Mouse (Mus musculus) kidney, postnatal 10 days (tissue): Measurements from ENCODE around the gene Inpp5a.
A peak's percentile ranks its signal among the peaks of the same experiment; 100 is the strongest.

Experiments
- DNase-seq: peaks from one replicate; pipeline ENCODE4 v3.0.0; 2021; ENCODE audit warnings: mixed read lengths

The Inpp5a gene

DNA sequence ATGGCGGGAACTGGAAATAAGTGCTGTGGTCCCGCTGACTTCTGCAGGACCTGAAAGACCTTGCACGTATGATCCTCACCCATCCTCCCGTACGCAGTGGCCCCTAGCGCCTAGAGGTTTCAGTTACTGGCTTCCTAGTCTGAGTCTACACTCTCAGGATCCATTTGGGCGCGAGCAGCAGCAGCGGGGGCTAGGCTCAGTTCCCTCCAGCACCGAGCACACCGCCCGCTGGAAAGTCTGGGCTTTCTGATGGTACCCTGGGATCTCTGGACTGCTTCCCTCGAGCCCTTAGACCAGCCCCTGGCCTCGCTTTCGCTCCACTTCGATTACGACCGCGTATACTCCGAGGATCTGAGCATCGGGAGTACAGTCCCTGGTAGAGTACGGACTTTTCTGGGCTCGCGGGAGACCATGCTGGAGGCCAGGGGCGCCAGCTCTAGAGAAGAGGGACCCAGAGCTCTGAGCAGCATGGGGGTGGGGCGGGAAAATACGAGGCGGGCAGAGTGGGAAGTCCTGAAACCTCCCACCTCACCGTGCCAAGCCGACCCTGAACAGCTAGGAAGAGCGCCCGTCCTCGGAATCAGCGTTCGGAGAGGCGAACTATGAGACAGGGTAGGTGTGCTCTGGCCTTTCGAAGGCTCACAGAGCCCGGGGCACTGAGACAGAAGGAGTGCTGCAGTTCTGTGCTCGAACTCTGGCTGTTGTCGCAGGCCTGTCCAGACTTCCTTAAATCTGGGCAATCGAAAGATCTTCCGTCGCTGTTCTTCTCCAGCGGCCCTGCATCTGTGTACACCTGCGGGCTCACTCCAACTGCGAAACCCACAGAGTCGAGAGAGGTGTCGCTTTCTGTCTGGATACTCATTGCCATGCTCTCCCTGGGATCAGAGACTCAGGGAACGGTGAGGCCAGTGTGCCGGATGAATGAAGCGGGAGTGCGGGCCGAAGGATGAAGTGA, 195.6 kb downstream of the Inpp5a start:
- peak; percentile 25 for DNase-seq

DNA sequence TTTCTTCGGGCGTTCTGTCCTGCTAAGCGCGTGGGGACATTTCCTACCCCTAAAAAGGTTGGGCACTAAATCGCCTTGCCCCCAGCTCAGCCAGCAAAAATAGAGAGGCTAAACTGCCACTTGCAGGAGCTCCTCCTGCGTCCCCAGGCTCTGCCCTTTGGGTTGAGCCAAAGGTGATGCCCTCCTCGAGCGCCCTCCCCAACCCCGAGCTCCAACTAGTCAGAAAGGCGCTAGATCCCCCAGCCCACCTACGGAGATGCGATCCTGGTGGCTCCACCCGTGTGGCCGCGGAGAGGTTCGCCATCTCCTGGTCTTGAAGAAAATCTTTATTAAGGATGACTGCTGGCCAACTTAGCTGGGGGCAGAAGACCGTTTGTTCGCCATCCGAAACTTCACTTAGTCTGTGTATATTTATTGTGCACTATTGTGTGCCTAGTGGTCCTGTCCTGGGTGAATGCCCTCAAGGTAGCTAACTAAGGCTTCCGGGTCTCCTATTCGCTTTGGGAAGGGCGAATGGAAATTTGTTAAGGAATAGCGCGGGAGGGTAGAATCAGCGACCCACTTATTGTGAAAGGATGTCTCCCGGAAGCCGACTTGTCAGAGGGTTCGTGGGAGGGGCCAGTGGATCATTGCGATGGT, 196.4 kb downstream of the Inpp5a start:
- DNase-seq: no peak

DNA sequence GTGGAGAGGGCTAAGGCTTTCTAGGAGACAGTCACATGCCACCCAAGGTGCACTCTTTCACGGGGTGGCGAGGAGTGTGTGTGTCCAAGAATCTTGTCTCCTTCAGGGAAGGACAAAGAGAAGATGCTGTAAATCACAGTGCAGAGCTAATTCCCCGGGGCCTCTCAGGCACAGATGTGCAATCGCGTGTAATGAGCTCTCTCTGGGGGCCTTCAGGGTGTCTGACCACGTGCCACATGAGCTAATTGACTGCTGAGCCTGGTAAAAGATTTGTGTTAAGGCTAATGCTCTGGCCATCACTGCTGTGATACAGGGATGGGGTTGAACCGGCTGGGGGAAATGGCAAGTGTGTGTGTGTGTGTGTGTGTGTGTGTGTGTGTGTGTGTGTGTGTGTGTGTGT, 199.0 kb downstream of the Inpp5a start:
- DNase-seq: no peak

DNA sequence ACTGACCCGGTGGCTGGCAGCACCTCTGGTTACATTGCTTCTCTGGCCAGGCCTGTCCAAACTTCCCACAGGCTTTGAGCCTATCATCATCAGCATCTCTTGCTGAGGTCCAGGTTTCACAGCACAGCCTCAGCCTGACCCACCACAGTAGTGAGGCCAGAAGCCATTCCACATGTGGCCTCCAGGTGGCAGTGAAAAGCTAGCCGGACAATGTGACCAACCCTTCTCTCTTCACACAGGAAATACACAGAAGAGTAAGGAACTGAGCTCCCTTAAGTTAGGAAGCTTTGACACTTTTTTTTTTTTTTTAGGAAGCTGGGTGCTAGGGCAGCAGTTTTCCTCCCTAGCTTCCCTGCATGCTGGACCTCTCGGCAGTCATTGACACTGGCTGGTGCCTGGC, 201.4 kb downstream of the Inpp5a start:
- peak; percentile 62 for DNase-seq

DNA sequence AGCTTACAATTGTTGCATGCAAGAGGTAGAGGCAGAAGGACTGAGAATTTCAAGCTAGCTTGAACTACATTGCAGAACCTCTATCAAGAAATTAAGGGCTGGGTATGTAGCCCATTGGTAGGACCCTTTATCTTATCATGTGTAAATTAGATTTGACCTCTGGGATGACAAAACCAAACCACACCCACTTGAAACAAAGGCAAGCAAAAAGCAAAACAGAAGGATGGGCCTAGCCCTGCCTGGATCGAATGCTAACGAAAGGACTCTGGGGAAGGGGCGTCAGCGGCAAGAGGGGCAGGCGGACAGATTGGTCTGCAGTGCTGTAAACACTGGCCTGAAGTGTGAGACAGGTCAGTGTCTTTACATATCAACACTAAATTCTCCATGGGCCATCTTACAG, 202.4 kb downstream of the Inpp5a start:
- no peak for DNase-seq

DNA sequence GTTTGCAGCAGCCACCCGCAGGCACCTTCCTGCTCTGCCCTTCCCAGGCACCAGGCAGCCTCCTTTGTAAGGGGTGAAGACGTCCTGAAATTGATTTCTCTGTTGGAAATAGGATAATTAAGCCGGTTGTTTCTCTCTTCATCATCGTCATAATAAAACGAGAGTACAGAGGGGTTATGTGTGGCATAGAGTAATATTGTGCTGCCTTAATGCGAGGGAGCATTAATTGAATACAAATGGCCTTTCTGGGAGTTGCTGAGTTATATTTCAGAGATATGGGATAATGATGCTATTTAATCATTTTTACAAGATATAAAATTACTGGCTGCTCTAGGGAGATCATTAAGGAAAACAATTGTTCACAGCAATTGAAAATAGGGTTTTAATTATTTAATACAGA, 206.4 kb downstream of the Inpp5a start:
- DNase-seq: no peak

DNA sequence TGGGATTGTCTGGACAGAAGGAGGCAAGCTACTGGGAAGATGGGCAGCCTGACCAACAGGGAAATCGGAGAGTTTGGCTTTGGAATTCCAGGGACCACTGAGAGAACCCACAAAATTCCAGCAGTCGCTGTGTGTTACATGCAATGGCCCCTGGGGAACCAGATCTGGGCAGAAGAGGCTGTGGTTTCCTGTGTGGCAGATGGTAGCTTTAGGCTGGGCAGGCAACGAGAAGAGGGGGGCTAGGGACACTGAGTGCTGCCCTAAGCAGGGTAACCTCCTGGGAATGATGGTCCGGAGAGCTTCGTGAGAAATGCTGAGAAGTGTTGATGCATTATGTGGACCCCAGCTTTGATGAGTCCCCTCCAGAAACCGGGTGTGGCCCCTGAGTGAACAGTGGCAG, 207.0 kb downstream of the Inpp5a start:
- DNase-seq: no peak

DNA sequence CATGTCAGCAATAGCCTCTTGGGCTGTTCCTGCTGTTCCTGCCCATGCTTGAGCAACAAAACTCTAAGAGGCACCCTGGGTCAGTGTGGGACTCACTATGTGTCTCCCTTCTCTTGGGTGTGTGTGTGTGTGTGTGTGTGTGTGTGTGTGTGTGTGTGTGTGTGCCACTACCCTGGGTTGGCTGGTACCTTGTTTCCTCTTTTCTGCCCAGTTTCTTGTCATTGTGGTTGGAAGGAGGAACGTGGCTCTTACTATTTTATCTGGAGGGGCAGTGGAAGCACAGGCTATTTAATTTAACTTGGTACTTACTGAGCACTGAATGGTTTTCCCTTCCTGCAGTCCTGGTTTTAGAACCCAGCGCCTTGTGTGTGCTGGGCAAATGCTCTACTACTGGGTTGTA, 221.4 kb downstream of the Inpp5a start:
- DNase-seq: no peak

DNA sequence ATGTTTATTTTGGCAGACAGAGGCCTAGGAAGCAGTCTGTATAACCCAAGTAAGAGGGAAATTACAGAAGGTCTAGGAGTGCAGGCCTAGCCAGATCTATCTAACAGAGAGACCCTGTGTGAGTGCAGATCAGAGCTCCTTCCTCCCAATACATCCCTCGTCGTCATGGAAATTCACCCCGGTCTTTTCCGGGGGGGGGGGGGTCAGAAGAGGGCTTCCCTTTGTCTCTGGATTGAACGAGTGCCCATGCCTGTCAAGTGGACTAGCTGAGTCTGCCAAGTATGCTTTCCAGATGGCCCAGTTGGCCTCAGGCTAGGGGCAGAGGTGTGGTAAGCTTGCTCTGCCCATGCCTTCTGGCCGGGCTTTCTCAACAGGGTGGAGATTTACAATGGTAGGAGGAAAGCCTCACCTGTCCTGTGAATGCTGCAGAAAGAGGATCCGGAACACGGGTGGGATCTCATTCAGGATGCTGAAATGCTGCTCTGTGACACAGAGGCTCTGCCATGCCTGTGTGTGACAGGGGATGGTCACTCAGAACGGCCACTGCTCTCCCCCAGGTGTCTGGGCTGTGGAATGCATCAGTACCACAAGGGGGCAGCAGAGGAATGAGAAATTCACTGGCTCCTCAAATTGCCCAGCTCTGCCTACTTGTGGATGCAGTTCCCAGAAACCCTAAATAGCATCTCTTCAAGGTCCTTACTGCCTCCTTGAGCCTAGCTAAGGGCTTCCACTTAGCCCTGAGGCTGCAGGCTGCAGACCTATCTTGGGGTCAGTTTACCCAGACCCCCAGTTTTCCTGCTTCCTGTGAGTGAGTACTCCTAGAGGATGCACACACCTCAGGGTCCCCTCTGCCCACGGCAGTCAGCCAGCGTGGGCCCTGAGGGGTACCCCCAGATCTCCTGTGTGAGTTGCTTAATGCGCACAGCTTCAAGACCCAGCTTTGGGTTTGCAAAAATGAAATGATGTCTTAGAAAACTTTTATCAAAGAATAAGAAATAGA, 227.2 kb downstream of the Inpp5a start:
- peak; percentile 76 for DNase-seq

DNA sequence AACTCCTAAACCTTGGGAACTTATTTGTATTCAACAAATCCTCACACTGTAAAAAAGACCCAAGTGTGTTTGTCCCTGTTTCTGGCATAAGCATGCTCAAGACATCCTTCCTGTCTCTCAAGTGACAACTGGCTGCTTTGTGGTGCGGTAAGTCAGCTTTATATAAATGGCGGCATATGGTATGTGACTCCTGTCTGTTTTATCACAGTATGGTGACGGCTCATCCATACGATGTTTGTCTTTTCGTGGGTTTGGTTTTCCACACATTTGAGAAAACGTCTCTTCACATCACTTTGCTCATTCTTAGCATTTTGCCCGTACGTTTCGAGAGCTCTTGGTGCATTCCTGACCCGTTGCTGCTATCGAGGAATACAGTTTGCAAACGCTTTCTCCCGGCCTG, 233.7 kb downstream of the Inpp5a start:
- DNase-seq: no peak

DNA sequence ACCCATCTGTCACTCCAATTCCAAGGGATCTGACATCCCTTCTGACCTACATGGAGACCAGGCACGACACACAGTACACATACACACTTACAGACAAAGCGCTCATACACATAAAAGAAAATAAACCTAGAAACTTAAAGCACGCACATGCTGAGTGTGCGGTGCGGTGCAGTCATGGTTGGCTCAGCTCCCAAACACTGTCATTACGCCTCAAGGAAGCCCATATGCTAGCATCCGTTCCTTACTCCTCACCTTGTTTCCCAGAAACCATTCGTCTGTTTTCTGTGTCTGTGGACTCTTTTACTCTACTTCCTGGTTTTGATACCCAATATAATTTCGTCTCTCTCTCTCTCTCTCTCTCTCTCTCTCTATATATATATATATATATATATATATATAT, 236.2 kb downstream of the Inpp5a start:
- no peak for DNase-seq
